Mouse (Mus musculus) left cerebral cortex, adult 8-10 months (tissue): ENCODE measurements around the gene Olfr1278. TPM values are rescaled to one million over a fixed set of nuclear protein-coding genes. Genes with fewer than 3 reads are reported as not detected.
"Not testable (repeated sequence)": the region's sequence is repeated elsewhere in the genome, so short reads cannot be mapped to it uniquely, and the experiment has no call there.

Source experiments
- DNase-seq, 2 experiments: peaks; one replicate each; pipeline ENCODE4 v3.0.0; 2022; ENCODE audit warnings: low spot score in 2 of 2
- total RNA-seq, 4 experiments: library from RNA; stranded (reverse); gene quantifications; 2 replicates each; pipeline ENCODE4 v1.2.4; 2022

Gene Olfr1278
- not detected for total RNA-seq

DNA sequence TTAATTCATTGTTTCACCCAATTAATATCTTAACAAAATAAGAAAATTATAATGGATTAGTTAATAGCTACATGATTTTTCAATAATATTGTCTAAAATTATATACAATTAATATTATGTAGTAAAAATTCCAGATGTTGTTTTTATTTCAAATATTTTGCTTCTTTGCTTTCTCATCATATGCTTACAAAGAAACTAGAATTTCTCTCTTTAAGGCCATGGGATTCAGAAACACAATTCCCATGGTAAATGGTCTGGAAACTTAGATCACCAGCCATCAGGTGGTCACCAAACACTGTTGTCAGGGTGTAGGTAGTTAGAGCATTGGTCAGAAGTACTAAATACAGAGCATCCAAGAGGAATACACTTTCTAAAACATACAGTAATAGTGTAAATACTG, at the start of gene Olfr1278:
TSS of gene Olfr1278 (plus strand) at position 301 of the 400 bp plus-strand sequence.
- DNase-seq, result no peak

GRCm38 (mm10) chr2:111254216-111254615, 35.7 kb upstream of the Olfr1278 start, which contains the start of gene Olfr1276:
Gene Olfr1276, plus strand, starts transcription at chr2:111254516.
- DNase-seq, result no peak

GRCm38 (mm10) chr2:111274006-111274405, 15.9 kb upstream of the Olfr1278 start, which contains the start of gene Olfr1277:
Gene Olfr1277, minus strand, starts transcription at chr2:111274106.
- DNase-seq, result no peak

DNA sequence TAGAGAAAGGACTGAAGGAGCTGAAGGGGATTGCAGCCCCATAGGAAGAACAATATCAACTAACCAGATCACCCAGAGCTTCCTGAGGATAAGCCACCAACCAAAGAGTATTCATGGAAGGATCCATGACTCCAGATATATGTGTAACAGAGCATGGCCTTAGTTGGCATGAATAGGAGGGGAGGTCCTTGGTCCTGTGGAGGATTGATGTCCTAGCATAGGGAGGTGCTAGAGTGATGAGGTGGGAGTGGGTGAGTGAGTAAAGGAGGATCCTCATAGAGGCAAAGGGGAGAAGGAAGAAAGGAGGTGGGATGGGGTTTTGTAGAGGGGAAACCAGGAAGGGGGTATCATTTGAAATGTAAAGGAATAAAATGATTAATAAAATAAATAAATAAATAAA, 8.6 kb downstream of the Olfr1278 start:
- DNase-seq, result no peak

DNA sequence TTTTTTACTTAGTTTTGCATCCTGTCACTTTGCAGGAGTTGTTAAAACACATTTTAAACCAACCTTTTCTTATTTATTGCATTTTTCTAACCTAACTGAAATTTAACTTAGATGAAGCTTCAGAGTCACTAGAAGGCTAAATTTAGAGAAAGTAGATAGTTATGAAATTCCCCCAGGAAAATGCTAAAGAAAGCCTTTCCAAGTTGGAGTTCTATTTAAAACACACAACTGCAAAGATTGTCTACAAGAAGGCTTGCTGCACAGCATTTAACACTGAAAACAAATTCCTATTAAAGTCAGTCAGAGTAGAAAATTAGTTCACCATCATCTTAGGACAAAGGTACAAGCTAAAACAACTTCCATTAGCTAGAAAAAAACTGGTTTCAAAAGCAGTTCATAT, 10.4 kb downstream of the Olfr1278 start, which contains the start of gene Olfr1279:
TSS of gene Olfr1279 (plus strand) at position 262 of the 400 bp plus-strand sequence.
- no peak for DNase-seq

DNA sequence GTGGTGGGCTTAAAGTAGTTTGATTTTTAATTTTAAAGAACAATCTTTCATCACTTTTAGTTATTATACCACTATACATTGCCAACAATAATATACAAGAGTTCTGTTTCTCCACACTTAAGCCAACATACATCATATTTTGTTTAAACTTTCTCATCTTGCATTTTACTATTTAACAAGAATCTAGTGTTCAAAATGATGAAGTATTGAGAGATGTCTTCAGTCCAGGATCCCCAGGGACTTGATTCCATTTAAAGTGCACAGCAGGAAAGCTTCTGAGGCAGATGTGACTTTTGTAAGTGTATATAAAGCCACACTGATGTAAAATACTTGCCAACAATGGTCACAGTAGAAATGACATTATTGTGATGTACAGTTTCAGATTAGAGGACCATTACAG, 23.8 kb downstream of the Olfr1278 start, which contains the start of gene Olfr1280:
TSS of gene Olfr1280 (plus strand) at position 301 of the 400 bp plus-strand sequence.
- no peak for DNase-seq

DNA sequence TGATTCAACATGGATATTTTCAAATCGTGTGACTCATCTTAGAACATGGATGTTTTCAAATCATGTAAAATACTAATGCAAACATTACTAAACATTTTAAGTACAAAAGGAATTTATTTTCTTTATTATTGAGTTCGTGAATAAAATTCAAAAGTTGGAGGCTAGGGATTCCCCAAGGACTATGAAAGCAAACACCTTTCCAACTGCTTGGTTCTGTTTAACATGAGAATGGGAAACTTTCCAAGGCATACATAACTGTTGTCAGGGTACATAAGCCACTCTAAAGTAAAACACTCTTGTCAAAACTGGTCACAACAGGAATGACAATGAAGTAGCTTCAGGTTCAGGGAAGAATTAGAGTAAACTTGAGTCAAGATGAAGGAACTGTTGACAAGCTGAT, 36.3 kb downstream of the Olfr1278 start, which contains the start of gene Olfr1281:
TSS of gene Olfr1281 (plus strand) at position 301 of the 400 bp plus-strand sequence.
- DNase-seq, result no peak

DNA sequence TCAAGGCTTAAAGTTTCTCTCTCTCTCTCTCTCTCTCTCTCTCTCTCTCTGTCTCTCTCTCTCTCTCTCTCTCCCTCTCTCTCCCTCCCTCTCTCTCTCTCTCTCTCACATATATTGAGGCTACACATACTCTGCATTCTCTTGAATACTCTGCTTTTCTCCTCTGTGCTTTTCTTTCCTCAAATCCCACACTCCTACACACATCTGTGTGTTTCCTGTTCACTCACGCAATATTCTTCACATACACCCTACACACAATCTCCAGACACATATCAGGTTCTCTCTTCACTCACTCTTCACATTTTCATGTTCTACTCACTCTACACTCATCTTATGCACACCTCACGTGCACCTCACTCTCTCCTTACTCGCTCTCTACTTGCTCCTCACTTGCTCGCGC, 43.8 kb downstream of the Olfr1278 start:
- DNase-seq, result not testable (repeated sequence)

DNA sequence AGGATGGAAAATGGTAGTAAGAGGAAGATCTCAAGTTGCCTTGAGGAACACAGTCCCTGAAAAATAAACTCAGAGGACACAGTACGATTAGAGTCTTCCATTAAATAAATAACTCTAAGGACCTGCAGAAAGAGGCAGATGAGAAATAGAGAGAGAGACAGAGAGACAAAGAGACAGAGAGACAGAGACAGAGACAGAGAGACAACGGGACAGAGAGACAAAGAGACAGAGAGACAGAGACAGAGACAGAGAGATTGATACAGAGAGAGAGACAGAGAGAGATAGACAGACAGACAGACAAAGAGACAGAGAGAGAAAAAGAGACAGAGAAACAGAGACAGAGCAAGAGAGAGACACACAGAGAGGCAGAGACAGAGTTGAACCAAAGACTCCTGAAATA, 46.0 kb downstream of the Olfr1278 start, which contains the start of gene Olfr1282:
TSS of gene Olfr1282 (minus strand) at position 101 of the 400 bp plus-strand sequence.
- DNase-seq, result no peak

Other genes with a start within 250 kb of the Olfr1278 start
- gene Gm13941, start 184.2 kb upstream of the Olfr1278 start, total RNA-seq, result not detected
- not detected for gene Gm15130, start 137.2 kb upstream of the Olfr1278 start, total RNA-seq
- not detected for gene 4930430A15Rik, start 60.5 kb upstream of the Olfr1278 start, total RNA-seq
- gene Olfr1275, start 54.9 kb upstream of the Olfr1278 start, total RNA-seq, result not detected
- gene Olfr1276, start 35.6 kb upstream of the Olfr1278 start, total RNA-seq, result not detected
- gene Olfr1277, start 16.0 kb upstream of the Olfr1278 start, total RNA-seq, result not detected
- not detected for gene Olfr1279, start 10.5 kb downstream of the Olfr1278 start, total RNA-seq
- not detected for gene Olfr1280, start 23.9 kb downstream of the Olfr1278 start, total RNA-seq
- not detected for gene Olfr1281, start 36.4 kb downstream of the Olfr1278 start, total RNA-seq
- gene Olfr1282, start 45.9 kb downstream of the Olfr1278 start, total RNA-seq, result not detected
- not detected for gene Olfr1283, start 76.7 kb downstream of the Olfr1278 start, total RNA-seq
- gene Olfr1284, start 85.4 kb downstream of the Olfr1278 start, total RNA-seq, result not detected
- not detected for gene Olfr1286, start 133.0 kb downstream of the Olfr1278 start, total RNA-seq
- not detected for gene Olfr1287, start 159.0 kb downstream of the Olfr1278 start, total RNA-seq
- not detected for gene Olfr1288, start 184.0 kb downstream of the Olfr1278 start, total RNA-seq
- gene Olfr1289, start 190.7 kb downstream of the Olfr1278 start, total RNA-seq, result not detected
- gene Olfr1290, start 203.7 kb downstream of the Olfr1278 start, total RNA-seq, result not detected
- gene Olfr1291-ps1, start 207.0 kb downstream of the Olfr1278 start, total RNA-seq, result not detected
- not detected for gene Olfr1293-ps, start 235.1 kb downstream of the Olfr1278 start, total RNA-seq